Mouse (Mus musculus) v-Abl transformed pro-B cells (cell line): ENCODE results near the gene Mchr1.
"Not testable (repeated sequence)": the region's sequence is repeated elsewhere in the genome, so short reads cannot be mapped to it uniquely, and the experiment has no call there.

ENCODE experiments used
- in situ Hi-C, 2 experiments: fragments of 400-800 bp; cut with MboI; formaldehyde crosslinking; loops; one replicate each; pipeline ENCODE4 v1.15.1; 2025; ENCODE audit not compliant: unreplicated experiment in 2 of 2

The Mchr1 gene

DNA sequence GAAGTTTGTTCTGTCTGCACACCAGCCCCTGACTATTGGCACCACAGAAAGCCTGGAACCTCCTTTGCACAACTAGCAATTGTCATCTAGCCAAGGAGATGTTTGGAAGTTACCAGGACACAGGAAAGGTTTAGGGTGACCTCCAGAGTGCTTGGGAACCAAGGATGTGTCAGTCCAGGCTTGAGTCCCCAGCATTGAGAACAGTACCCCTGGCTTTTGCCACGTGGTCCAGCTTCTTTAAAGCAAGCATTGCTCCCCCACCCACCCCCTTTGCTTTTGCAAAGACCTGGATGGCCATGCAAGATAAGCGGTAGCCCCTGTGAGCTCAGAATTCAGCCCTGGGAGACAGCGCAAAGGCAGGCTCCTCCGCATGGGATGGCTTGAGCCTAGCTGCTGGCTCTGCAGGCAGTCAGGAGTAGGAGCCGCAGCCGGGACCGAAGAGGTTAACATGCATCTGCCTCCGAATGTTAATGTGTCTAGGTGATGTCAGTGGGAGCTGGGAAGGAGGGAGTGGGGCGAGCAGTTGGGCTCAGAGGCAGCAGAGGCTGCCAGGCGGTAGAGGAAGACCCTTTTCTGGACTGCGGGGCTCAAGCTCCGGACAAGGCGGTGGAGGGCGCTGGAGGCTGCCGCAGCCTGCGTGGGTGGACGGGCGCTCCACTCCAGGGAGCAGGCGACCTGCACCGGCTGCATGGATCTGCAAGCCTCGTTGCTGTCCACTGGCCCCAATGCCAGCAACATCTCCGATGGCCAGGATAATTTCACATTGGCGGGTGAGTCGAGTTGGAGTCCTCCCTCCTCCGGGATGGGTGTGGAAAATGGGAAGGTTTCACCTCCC, at the start of gene Mchr1:
Mchr1 (plus strand) TSS at position 414 of the 835 bp plus-strand sequence.
- in situ Hi-C loops = no loop called here

DNA sequence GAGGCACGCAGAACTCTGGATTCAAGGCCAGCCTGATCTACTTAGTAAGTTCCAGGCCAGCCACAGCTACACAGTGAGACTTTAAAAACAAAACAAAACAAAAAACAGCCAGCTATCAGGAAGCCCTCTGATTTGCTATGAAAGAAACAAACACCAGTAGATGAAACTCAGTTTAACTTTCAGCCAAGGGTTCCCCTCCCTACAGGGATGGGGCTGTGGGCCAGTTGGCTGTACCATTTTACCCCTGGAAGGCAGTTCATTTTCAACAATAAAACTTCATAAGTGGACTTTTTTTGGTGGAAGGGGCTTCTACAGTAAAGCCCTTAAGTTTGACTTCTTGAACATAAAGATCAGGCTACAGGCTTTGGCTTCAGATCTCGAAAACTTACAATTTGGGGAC, 46.2 kb upstream of the Mchr1 start:
- in situ Hi-C loops = loop anchor here in 1 of 2 experiments (5.0 kb wide), 1 partner anchor 67 kb away; no protein-coding TSS in a partner anchor

DNA sequence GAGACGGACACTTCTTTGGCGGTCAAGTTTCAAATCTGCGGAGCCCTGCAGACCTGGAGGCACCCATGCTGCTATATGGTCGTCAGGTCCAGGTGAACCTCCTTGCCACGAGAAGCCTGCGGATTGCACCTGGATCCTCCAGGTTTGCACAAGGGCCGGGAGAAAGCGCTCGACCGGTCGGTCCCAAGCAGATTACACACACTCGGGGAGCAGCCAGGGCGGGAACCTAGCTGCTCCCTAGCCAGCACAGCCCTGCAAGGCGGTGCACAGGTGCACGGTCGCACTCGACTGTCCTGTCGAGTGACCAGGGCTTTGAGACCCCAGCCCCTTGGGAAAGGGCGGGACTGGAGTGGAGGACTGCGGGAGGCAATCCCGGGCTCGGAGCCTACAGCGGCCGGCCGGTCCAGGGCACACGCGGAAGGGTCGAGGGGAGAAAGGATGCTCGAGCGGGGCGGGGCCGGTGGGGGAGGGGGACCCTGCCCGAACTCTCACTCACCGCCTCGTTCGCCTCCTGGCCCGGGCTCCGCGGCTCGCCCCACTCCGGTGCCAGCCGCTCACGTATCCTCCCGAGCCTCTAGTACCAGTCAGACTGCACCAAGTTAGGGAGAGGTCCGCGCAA, 45.2 kb upstream of the Mchr1 start:
- in situ Hi-C loops = no loop called here

DNA sequence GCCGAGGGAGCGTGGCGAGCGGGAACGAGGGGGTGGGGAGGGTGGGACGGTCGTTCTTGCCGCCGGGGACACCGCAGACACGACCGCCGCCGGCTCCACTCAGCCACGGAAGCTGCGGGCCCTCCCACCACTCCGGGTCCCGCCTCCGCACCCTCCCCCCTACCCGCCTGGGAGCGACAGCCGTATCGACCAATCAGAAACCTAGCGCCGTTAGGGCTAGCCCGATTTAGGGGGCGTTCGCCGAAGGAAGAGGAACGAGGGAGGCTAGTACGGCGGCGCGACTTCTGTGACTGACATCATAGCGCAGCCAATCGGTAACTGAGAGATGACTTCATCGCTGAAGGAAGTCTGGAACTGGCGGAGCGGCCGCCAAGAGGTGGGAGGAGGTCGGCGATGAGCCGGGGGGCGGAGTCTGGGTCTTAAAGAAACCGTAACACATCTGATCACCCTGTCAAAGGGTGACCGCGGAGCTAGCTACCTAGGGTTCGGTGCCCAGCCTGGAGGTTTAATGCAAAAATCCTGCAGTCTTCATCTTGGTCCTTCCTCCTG, 44.6 kb upstream of the Mchr1 start, which contains the start of gene Mrtfa:
Mrtfa (minus strand) TSS at position 128 of the 549 bp plus-strand sequence.
- in situ Hi-C loops = no loop called here

DNA sequence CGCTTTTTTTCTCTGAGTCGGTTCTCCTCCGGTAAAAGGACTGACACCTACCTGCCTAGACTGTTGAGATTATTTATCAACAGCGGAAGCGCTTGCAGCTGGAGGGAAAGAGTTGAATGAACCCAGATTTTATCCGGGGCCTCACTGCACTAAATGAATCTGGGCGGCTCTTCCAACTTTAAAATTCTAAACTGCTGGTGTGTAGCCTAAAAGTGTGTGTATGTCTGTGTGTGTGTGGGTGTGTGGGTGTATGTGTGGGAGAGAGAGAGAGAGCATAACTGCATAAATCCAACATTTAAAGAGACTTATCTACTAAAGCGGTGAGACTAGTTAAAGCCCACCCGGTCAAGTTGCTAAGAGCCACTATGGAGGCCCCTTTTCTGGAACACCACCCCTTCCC, 44.0 kb upstream of the Mchr1 start:
- in situ Hi-C loops = no loop called here

DNA sequence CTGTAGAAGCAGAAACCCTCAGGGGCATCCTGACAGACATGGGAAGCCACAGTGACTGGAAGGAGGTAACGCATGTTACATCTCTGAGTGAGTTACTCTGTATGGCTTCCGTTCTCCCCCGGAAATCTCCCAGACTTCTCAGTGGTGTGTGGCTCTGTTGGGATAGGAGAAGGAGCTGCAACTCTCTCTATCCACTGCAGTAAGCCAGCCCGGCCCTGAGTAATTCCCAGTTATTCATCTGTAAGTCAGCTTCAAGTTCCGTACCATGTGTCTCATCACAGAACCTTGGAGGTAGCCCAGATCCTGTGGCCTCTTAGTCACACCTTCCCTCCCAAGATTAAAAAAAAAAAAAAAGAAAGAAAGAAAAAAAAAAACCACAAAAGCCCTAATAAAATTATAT, 43.0 kb upstream of the Mchr1 start:
- in situ Hi-C loops = no loop called here

DNA sequence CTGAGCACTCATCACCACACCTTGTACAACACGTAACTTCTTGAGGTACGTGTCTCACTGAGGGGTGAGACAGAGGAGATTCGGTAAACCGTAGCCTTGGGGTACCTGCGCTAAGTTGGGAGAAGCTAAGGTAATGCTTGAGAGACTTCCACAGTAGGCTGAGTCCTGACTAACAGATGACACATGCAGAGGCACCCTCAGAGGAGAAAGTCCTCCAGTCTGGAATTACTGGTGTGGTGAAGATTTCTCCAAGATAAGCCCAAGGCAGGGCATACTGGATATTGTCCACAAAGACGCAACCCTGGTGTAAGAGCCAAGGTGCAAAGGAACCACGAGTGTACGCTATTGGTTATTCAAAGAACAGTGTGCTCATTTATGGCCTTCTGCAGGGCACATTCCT, 42.4 kb upstream of the Mchr1 start:
- in situ Hi-C loops = no loop called here

DNA sequence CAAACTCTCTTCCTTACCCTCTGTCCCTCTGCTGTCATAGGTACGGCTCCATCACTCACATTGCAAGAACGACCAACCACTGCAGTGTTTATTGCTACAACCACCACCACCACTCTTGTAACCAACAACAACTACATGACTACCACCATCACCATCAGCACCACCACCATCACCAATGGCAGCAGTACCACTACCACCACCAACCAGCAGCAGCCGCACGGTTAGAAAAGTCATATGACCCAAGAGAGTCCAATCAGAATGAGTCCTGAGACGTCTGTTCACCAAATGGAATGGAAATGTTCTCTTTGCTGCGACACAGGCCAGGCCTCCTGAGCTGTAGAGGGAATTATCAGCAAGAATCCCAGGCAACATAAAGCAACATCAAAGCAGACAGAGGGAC, 40.5 kb upstream of the Mchr1 start:
- in situ Hi-C loops = loop anchor here (5.0 kb wide), 4 partner anchors 108 to 487 kb away; no protein-coding TSS in a partner anchor

DNA sequence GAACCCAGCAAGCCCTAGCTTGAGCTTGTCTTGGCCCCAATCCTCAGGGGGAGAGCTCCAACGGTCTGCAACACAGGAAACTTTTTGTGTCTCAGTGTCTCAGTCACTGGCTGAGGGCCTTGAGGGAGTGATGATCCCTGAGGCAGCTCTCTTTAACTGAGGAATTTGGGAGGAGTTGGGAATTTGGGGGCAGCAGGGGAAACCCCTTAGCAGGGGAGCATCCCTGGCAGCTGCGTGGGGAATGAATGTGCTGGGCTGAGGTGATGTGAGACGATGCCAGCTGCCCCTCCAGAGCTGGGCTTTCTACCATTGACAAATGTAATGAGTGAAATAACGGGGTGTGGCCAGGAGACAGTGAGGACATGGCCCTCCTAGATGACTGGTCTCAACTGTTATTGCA, 39.9 kb upstream of the Mchr1 start:
- in situ Hi-C loops = loop anchor here (5.0 kb wide), 4 partner anchors 107 to 488 kb away; no protein-coding TSS in a partner anchor

DNA sequence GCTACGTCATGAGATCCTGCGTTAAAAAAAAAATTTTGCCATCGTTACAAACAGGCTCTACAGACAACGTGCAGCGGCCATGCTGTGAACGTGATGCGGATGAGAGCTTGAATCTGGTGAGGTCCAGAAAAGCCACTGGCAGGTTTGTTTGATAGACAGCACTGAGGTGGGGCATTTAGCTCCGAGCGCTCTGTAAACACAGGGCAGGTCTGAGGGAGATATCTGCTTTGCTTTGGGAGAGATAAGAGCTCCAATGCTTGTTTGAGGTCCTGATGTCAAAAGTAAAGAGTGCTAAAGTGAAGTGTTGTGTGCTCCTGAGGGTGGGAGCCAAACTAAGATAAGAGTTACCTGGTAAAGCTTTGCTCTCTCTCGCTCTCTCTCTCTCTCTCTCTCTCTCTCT, 38.1 kb upstream of the Mchr1 start:
- in situ Hi-C loops = loop anchor here (5.0 kb wide), 4 partner anchors 105 to 490 kb away; no protein-coding TSS in a partner anchor

DNA sequence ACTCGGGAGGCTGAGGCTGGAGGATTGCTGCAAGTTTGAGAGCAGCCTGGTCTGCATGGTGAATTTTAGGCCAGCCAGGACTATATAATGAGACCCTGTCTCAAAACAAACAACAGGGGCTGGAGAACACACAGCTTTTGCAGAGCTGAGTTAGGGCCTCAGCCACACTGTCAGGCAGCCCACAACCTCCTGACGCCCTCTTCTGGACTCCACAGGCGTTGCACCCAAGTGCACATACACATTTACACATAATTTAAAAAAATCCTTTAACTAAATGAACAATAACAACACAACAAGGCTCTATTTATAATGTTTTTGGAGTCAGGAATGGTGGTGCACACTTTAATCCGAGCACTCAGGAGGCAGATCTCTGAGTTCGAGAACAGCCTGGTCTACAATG, 36.9 kb upstream of the Mchr1 start:
- in situ Hi-C loops = loop anchor here (5.0 kb wide), 4 partner anchors 104 to 491 kb away; no protein-coding TSS in a partner anchor

DNA sequence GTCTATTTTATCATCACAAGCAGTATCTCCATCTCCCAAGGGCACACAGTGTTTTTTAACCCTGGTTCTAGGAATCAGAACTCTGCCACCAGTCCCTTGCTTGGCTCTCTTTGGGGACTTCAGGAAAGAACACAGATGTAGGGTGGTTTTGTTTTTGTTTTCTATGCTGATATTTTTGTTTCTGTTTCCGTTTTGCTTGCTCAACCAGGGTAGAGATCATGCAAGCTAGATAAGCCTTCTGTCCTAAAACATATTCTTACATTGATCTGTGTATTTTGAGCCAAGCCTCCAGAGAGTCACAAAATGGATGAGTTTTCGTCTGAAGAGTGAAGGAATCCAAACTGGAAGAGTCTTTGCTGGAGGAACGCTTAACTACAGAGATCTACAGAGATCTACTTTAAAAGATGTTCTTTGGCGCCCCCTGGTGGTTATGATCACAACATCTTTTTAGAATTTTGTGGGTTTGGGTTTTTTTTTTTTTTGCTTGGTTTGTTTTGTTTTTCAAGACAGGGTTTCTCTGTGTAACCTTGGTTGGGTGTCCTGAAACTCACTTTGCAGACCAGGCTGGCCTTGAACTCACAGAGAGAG, 35.8 kb upstream of the Mchr1 start:
- in situ Hi-C loops = loop anchor here (5.0 kb wide), 4 partner anchors 103 to 492 kb away; no protein-coding TSS in a partner anchor

DNA sequence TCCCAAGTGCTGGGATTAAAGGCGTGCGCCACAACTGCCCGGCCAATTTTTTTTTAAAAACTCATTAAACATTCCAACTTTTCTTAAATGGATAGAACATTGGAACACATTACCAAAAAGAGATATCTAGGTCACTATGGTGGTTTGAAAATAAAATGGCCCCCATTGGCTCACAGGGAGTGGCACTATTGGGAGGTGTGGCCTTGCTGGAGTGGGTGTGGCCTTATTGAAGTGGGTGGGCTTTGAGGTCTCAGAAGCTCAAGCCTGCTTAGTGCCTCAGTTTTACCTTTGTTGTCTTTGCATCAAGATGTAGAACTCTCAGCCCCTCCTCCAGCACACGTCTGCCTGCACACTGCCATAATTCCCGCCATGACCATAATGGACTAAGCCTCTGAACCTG, 32.8 kb upstream of the Mchr1 start:
- in situ Hi-C loops = loop anchor here in 1 of 2 experiments (5.0 kb wide), 1 partner anchor 100 kb away; no protein-coding TSS in a partner anchor

DNA sequence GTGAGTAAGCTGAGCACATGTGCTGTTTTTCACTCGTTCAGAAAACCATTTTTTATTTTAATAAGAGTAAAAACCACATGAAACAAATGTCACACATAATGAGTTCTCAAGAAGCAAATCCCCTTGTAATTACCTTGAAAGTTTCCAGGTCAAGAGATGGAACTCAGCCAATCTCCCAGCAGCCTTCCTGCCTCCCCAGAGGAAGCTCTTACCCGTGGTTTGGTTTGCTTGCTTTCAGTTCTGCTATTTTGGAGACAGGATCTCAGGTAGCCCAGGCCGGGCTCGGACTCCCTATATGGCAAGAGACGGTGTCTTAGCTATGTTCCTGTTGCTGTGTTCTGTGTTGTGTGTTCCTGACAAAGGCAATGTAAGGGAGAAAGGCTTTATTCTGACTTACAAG, 24.8 kb upstream of the Mchr1 start:
- in situ Hi-C loops = no loop called here

DNA sequence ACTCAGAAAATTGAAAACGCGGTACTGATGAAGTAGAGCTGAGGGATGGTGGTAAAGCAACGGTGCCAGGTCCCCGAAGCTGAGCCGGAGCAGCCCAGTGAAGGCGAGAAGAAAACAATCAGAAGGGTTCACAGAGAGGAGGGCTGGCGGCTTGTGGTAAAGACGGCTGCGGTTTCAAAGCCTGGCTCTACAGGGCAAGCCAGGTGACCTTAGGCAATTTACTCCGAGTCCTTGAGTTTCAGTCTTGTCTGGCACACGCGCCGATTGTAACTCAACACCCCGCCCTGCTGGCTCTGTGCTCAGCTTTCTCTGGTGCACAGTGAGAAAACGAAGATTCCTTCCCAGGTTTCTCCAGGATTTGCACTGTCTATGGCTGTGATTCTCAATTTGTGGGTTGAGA, 22.3 kb upstream of the Mchr1 start:
- in situ Hi-C loops = no loop called here

DNA sequence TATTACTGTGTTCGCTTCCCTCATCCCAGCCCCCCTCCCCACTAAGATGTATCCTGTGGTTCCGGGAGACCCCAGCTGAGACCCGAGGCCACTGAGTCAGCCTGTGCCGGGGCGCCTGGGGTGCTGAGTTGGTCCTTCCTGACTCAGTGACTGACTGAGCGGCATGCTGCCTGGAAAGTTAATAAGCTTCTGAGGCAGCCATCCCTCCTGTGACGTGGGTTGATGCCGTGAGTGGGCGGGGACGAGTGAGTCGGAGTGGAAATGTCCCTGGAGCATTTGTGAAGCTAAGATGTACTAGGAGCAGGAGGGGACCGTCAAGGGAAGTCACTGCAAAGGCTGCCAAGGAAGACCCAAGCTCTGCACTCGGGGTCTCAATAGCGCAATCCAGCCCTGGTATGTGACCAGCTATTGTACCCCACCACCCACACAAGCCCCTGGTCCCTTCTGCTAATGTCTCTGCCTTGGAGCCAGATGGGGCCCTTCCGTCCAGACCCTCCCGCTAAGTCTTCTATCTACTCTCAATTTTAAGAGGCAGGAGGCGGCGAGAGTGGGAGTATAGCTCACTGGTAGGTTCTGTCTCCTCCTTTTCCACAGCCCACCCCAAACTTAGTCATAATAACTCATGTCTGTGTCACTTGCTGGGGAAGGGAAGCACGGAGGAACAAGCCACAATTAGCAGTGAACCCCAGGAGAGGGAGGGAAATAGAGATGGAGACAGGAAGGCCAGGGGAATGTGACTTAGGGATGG, 18.2 kb upstream of the Mchr1 start:
- in situ Hi-C loops = no loop called here

DNA sequence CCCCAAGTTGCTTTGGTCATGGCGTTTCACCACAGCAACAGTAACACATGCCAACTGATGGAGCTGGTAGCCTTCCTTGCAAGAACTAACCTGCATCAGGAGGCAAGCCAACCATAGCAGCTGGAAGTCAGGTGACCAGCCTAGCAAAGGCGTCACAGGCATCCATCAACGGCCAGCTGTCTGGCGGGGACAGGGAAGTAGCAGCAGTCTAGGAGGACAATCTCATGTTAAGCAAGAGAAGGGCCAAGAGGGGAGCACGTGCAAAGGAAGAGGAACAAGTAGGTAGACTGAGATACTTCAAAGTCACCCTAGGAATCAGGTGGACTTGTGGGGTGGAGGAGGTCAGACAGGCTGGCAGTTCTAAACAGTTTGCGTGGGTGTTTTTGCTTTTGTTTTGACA, 16.2 kb upstream of the Mchr1 start:
- in situ Hi-C loops = no loop called here

DNA sequence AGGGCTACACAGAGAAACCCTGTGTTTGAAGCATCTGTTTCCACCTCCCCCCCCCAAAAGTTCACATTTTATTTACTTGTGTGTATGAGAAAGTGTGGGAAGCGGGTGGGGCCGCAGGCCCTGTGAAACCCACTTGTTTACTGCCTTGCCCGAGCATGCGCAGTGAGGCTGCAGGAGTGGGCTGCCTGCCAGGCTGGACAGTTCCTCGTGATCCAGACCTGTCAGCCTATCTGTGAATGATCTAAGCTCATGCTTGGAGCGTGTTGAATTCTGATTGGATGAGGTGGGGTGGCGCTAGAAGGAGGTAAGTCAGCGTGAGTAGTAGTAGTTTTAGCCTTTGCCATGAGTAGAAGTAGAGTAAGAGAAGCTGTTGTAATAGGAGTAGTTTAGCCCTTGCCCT, 15.2 kb upstream of the Mchr1 start:
- in situ Hi-C loops = not testable (repeated sequence)

DNA sequence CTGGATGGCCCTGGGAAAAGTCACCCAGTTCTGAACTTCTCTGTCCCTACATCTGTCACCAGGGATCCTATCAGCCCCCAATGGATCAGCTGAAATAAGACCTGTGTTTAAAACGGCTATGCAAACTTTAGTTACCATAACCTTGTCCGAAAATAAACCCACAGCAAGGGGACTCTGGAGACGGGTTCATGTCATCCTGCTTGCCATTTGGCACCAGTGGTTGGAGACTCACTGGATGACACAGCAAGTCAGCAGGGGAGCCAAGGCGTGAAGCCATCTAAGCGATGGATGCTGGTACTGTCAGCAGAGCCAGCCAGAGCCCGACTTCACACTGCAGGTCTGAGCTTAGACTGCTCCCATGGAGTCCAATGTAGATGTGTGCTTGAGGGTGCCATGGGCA, 13.9 kb upstream of the Mchr1 start:
- in situ Hi-C loops = no loop called here

DNA sequence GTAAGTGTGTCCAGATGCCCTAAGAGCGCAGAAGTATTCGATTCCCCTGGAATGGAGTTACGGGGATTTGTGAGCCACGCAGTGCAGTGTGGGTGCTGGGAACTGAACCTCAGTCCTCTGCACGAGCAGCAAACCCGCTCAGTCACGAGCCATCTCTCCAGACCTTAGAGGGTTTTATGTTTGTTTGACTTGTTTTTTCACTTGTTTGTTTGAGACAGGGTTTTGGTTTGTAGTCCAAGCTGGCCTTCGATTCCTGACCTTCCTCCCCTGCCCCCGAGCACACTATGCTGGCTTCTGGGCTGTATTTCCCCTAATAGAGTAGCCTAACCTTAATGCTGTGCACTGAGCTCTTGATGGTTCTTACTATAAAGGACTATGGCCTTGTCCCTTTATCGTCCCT, 10.3 kb upstream of the Mchr1 start:
- in situ Hi-C loops = no loop called here
